Mouse (Mus musculus) liver, embryonic 14.5 days (tissue): ENCODE results near the gene Sept4.

ENCODE experiments used
- CTCF ChIP-seq: IDR thresholded peaks from 2 replicates; pipeline ENCODE4 v1.5.1; 2016; ENCODE audit warnings: antibody characterized with exemption, low read depth, control low read depth
- EP300 ChIP-seq: IDR thresholded peaks from 2 replicates; pipeline ENCODE4 v1.6.1; 2016; ENCODE audit warnings: antibody characterized with exemption, low read depth

GRCm38 (mm10) chr11:87542285-87542684 is 26.4 kb upstream of the Sept4 start:
- no peak for TF ChIP-seq CTCF
- TF ChIP-seq EP300: no peak
